Mouse (Mus musculus): Measurements from ENCODE around the gene Slc39a12. TPM values are rescaled to one million over a fixed set of nuclear protein-coding genes. Genes with fewer than 3 reads are reported as not detected.

The Slc39a12 gene
- polyA plus RNA-seq, 1 experiment: not detected

DNA sequence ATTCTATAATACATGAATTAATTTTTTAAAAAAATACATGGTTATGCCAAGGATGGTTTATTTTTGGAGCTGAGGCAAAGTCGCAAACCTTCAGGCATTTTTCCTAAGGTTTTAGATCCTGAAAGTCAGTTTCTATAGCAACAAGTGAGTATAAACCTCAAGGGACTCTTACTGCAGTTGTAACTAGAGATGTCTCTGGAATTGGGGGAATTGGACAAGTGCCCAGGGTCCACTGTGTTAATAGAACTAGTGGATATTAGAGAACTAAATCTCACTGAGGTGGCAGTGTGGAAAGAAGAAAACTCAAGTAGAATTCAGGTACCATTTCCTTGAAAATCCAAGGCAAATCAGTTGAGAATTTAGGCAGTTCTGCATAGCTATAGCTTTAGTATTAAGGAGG, 76.3 kb downstream of the Slc39a12 start:
- TF ChIP-seq CTCF (IDR thresholded peaks at IDR 0.05; ENCODE audit: borderline replicate concordance, insufficient read depth, low read length) (no peak), POLR2A (IDR thresholded peaks at IDR 0.05; ENCODE audit: low read depth, low read length) (no peak)

DNA sequence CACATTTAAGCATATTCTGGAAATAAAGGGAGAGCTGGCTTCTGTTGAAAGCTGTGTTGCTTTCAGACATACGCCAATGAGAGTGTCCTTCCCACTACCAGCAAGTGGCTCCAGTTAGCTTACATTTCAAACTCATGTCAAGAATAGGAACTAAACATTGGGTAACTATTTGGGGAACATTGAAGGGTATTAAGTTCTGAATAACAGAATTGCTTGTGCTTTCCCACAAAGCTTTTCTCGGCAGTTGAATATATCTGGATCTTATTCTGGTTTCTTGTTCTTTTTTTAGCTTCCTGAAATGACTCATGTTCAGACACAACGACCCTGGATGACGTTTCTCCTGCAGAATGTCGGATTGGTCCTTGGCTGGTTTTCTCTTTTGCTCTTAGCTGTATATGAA, 106.0 kb downstream of the Slc39a12 start:
- Histone ChIP-seq H3K4me1 (ENCODE audit: control insufficient read depth, insufficient read depth, low read length) (no peaks in the 10 kb centered on the region), H3K27ac (ENCODE audit: insufficient read depth, low read length) (peak overlapping the region; percentile 40; the same call in 1 of the 2 replicates), H3K4me3 (ENCODE audit: insufficient read depth, low read length) (no peak overlapping the region)
- TF ChIP-seq POLR2A (IDR thresholded peaks at IDR 0.05; ENCODE audit: low read depth, low read length) (no peak), CTCF (IDR thresholded peaks at IDR 0.05; ENCODE audit: borderline replicate concordance, insufficient read depth, low read length) (no peak)

More for the DNA sequence above, 76.3 kb downstream of the Slc39a12 start:
- no peak overlapping the region for H3K4me3 ChIP-seq (ENCODE audit: insufficient read depth, low read length)
- H3K27ac ChIP-seq (ENCODE audit: insufficient read depth, low read length): no peak overlapping the region
- no peaks in the 10 kb centered on the region for H3K4me1 ChIP-seq (ENCODE audit: control insufficient read depth, insufficient read depth, low read length)

GRCm38 (mm10) chr2:14496150-14496549, 108.0 kb downstream of the Slc39a12 start:
- H3K27ac ChIP-seq (ENCODE audit: insufficient read depth, low read length): no peak overlapping the region
- H3K4me1 ChIP-seq (ENCODE audit: control insufficient read depth, insufficient read depth, low read length): no peaks in the 10 kb centered on the region
- no peak overlapping the region for H3K4me3 ChIP-seq (ENCODE audit: insufficient read depth, low read length)
- TF ChIP-seq POLR2A (IDR thresholded peaks at IDR 0.05; ENCODE audit: low read depth, low read length) (no peak), CTCF (IDR thresholded peaks at IDR 0.05; ENCODE audit: borderline replicate concordance, insufficient read depth, low read length) (no peak)

DNA sequence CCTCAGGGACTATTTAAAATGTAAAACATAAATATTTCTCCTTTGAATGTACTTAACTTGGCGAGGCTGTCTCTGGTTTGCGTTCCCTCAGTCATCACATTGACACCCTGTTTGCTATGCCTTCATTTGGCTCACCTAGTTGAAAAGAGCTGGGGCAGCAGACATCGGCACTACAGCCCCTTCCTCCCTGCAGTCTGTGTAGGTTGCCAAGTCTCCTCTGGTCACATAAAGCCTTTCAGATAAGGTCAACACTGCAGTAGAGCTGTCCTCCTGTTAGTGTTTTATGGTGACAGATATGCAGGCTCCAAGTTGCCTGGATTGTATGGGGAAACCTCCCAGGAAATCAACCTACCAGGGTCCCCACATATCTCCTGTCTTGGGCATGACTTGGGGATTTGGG, 114.4 kb downstream of the Slc39a12 start:
- Histone ChIP-seq H3K27ac (ENCODE audit: insufficient read depth, low read length) (no peak overlapping the region), H3K4me3 (ENCODE audit: insufficient read depth, low read length) (no peak overlapping the region), H3K4me1 (ENCODE audit: control insufficient read depth, insufficient read depth, low read length) (no peaks in the 10 kb centered on the region)
- TF ChIP-seq CTCF (IDR thresholded peaks at IDR 0.05; ENCODE audit: borderline replicate concordance, insufficient read depth, low read length): no peak

GRCm38 (mm10) chr2:14518237-14518636, 130.1 kb downstream of the Slc39a12 start:
- Histone ChIP-seq H3K4me1 (ENCODE audit: control insufficient read depth, insufficient read depth, low read length) (no peaks in the 10 kb centered on the region), H3K4me3 (ENCODE audit: insufficient read depth, low read length) (no peak overlapping the region), H3K27ac (ENCODE audit: insufficient read depth, low read length) (no peak overlapping the region)
- no peak for TF ChIP-seq CTCF (IDR thresholded peaks at IDR 0.05; ENCODE audit: borderline replicate concordance, insufficient read depth, low read length)
- TF ChIP-seq POLR2A (IDR thresholded peaks at IDR 0.05; ENCODE audit: low read depth, low read length): no peak

GRCm38 (mm10) chr2:14534325-14535077, 146.4 kb downstream of the Slc39a12 start:
- H3K4me1 ChIP-seq (ENCODE audit: control insufficient read depth, insufficient read depth, low read length): peaks cover 3% of the 10 kb centered on the region; the same call in 1 of the 2 replicates
- no peak overlapping the region for H3K4me3 ChIP-seq (ENCODE audit: insufficient read depth, low read length)
- no peak for TF ChIP-seq CTCF (IDR thresholded peaks at IDR 0.05; ENCODE audit: borderline replicate concordance, insufficient read depth, low read length)
- no peak for TF ChIP-seq POLR2A (IDR thresholded peaks at IDR 0.05; ENCODE audit: low read depth, low read length)
- peak overlapping the region; percentile 73; the same call in 1 of the 2 replicates for H3K27ac ChIP-seq (ENCODE audit: insufficient read depth, low read length)

- Histone ChIP-seq H3K27ac (ENCODE audit: insufficient read depth, low read length) (peak overlapping the region; percentile 47; the same call in 1 of the 2 replicates), H3K4me1 (ENCODE audit: control insufficient read depth, insufficient read depth, low read length) (peaks cover 3% of the 10 kb centered on the region; the same call in 1 of the 2 replicates), H3K4me3 (ENCODE audit: insufficient read depth, low read length) (no peak overlapping the region)
- TF ChIP-seq POLR2A (IDR thresholded peaks at IDR 0.05; ENCODE audit: low read depth, low read length) (no peak), CTCF (IDR thresholded peaks at IDR 0.05; ENCODE audit: borderline replicate concordance, insufficient read depth, low read length) (no peak)
These were observed 147.1 kb downstream of the Slc39a12 start for GRCm38 (mm10) chr2:14535246-14535671.

DNA sequence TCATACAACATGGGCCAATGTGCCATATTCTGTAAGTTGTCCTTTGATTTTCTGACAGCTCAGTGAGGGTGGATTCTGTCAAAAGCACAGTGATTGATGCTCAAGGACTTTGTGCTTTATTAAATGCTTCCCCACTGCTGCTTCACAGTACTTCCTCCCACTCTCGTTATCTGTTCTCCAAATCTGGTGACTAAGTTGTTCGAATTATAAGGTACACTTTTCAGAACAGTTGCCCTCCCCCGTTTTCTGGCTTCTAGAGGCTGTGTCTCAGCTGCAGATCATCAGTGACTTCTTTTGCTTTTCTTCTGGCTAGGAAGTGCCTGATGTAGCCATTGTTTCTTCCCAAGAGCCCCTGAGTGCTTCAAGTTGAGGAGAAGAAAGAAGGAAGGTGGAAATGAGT, 149.7 kb downstream of the Slc39a12 start:
- Histone ChIP-seq H3K4me1 (ENCODE audit: control insufficient read depth, insufficient read depth, low read length) (peaks cover 3% of the 10 kb centered on the region; the same call in 1 of the 2 replicates), H3K4me3 (ENCODE audit: insufficient read depth, low read length) (no peak overlapping the region), H3K27ac (ENCODE audit: insufficient read depth, low read length) (no peak overlapping the region)
- no peak for TF ChIP-seq POLR2A (IDR thresholded peaks at IDR 0.05; ENCODE audit: low read depth, low read length)
- no peak for TF ChIP-seq CTCF (IDR thresholded peaks at IDR 0.05; ENCODE audit: borderline replicate concordance, insufficient read depth, low read length)

DNA sequence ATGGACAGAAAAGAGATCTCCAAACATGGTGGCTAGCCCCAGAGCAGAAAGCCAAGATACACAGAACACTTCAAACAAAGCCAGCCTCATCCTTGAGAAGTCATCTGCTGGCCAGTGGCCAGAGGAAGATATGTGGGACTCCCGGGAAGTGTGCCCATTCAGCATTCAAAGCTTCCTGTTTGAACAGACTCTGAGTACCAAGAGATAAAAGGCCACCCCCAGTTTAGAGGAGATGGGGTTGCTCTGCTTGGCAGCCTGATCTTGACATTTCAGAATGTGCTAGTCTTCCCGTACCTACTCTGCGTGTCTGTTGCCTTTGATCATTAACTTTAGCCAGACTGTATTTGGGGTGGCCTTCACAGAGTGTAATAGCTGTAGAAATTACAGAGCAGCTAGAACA, 155.2 kb downstream of the Slc39a12 start:
- Histone ChIP-seq H3K27ac (ENCODE audit: insufficient read depth, low read length) (no peak overlapping the region), H3K4me1 (ENCODE audit: control insufficient read depth, insufficient read depth, low read length) (no peaks in the 10 kb centered on the region), H3K4me3 (ENCODE audit: insufficient read depth, low read length) (no peak overlapping the region)
- TF ChIP-seq POLR2A (IDR thresholded peaks at IDR 0.05; ENCODE audit: low read depth, low read length) (no peak), CTCF (IDR thresholded peaks at IDR 0.05; ENCODE audit: borderline replicate concordance, insufficient read depth, low read length) (no peak)

DNA sequence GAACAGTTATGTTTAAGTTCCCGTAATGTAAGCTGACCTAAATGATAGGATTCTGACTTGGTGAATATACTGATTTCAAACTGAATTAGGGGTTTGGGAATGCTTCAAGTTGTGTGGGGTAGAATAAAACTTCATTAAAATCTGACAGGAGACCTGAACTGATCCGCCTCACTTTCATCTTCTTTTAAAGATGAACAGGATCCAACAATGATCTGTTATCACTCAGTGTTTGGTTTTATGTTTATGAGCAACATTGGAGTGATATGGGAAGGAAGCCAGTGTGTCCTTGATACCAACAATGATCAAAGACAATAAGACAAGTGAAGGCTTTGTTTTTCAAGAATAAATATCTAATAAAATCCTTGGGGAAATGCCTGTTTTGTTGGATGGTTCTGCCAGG, 155.7 kb downstream of the Slc39a12 start:
- Histone ChIP-seq H3K4me1 (ENCODE audit: control insufficient read depth, insufficient read depth, low read length) (no peaks in the 10 kb centered on the region; the same call in 1 of the 2 replicates), H3K4me3 (ENCODE audit: insufficient read depth, low read length) (no peak overlapping the region), H3K27ac (ENCODE audit: insufficient read depth, low read length) (no peak overlapping the region)
- TF ChIP-seq POLR2A (IDR thresholded peaks at IDR 0.05; ENCODE audit: low read depth, low read length) (no peak), CTCF (IDR thresholded peaks at IDR 0.05; ENCODE audit: borderline replicate concordance, insufficient read depth, low read length) (no peak)

Other genes starting within 250 kb of the Slc39a12 start
- not detected in 2 replicates for gene Tmem236, start 213.8 kb upstream of the Slc39a12 start, polyA plus RNA-seq (2011; ENCODE audit: insufficient read length, low read depth, missing spikeins)
- gene Mrc1, start 158.9 kb upstream of the Slc39a12 start, polyA plus RNA-seq (2011; ENCODE audit: insufficient read length, low read depth, missing spikeins): 0.27 and 2.9 TPM in 2 replicates
- gene Cacnb2, start 214.8 kb downstream of the Slc39a12 start, polyA plus RNA-seq (2011; ENCODE audit: insufficient read length, low read depth, missing spikeins): 5.1 and 5.6 TPM in 2 replicates